Mouse (Mus musculus) MEL (cell line): ENCODE results near the gene Hacl1. TPM values are rescaled to one million over a fixed set of nuclear protein-coding genes. Genes with fewer than 3 reads are reported as not detected.
A peak's percentile ranks its signal among the peaks of the same experiment; 100 is the strongest.
"Not testable (repeated sequence)": the region's sequence is repeated elsewhere in the genome, so short reads cannot be mapped to it uniquely, and the experiment has no call there.

Source experiments
- DNase-seq: peaks from one replicate; pipeline ENCODE4 v3.0.0; 2011; ENCODE audit warnings: low read depth, low spot score
- H3K27ac ChIP-seq: 2 replicates; pipeline ENCODE4 v1.5.1; 2012; ENCODE audit warnings: low read depth, mild to moderate bottlenecking, control low read depth, low read length, moderate library complexity; ENCODE audit not compliant: control insufficient read depth
- H3K27me3 ChIP-seq, 2 experiments: fragments of 150-350 bp in 1 of 2; sonication (generic) in 1 of 2; 2 replicates each; pipeline ENCODE4 v1.6.1; 2012; ENCODE audit warnings: low read length in 2 of 2, mild to moderate bottlenecking in 2 of 2, improper control_type of control experiment in 1 of 2, moderate library complexity in 1 of 2; ENCODE audit not compliant: insufficient read depth in 2 of 2, control insufficient read depth in 1 of 2
- H3K36me3 ChIP-seq, 2 experiments: 2 replicates each; pipeline ENCODE4 v1.6.1; 2012 to 2014; ENCODE audit warnings: low read length in 2 of 2, improper control_type of control experiment in 1 of 2, inconsistent platforms in 1 of 2, mild to moderate bottlenecking in 1 of 2; ENCODE audit not compliant: insufficient read depth in 2 of 2, control insufficient read depth in 1 of 2
- H3K4me1 ChIP-seq, 2 experiments: fragments of 150-350 bp in 1 of 2; sonication (generic) in 1 of 2; 2 replicates each; pipeline ENCODE4 v1.6.1; 2012; ENCODE audit warnings: low read length in 2 of 2, improper control_type of control experiment in 1 of 2, mild to moderate bottlenecking in 1 of 2; ENCODE audit not compliant: insufficient read depth in 2 of 2, control insufficient read depth in 1 of 2
- H3K4me3 ChIP-seq, 2 experiments: fragments of 150-350 bp in 1 of 2; sonication (generic) in 1 of 2; 2 replicates each; pipeline ENCODE4 v1.5.1; 2012; ENCODE audit warnings: low read depth in 2 of 2, low read length in 2 of 2, mild to moderate bottlenecking in 2 of 2, moderate library complexity in 2 of 2, control low read depth in 1 of 2, improper control_type of control experiment in 1 of 2; ENCODE audit not compliant: control insufficient read depth in 1 of 2, insufficient read depth in 1 of 2
- H3K79me2 ChIP-seq: 2 replicates; pipeline ENCODE4 v1.6.1; 2012; ENCODE audit warnings: mild to moderate bottlenecking, low read length, moderate library complexity; ENCODE audit not compliant: control insufficient read depth, poor library complexity, insufficient read depth
- H3K9ac ChIP-seq: 2 replicates; pipeline ENCODE4 v1.6.1; 2012; ENCODE audit warnings: low read depth, mild to moderate bottlenecking, control low read depth, low read length, moderate library complexity; ENCODE audit not compliant: control insufficient read depth, poor library complexity, severe bottlenecking
- H3K9me3 ChIP-seq: fragments of 150-350 bp; sonication (generic); replicated peaks from 2 replicates; pipeline ENCODE4 v1.6.1; 2012; ENCODE audit warnings: mild to moderate bottlenecking, low read length, improper control_type of control experiment, moderate library complexity; ENCODE audit not compliant: insufficient read depth
- CHD2 ChIP-seq: IDR thresholded peaks from 2 replicates; pipeline ENCODE4 v1.6.1; 2011; ENCODE audit warnings: low read length, improper control_type of control experiment
- CTCF ChIP-seq, 3 experiments: IDR thresholded peaks in 2 of 3; conservative IDR thresholded peaks in 1 of 3; 2 replicates each; pipeline ENCODE4 v1.5.1; 2011 to 2012; ENCODE audit warnings: low read length in 3 of 3, low read depth in 2 of 3, mild to moderate bottlenecking in 2 of 3, improper control_type of control experiment in 1 of 3, inconsistent platforms in 1 of 3, mixed read lengths in 1 of 3, moderate library complexity in 1 of 3; ENCODE audit not compliant: control insufficient read depth in 1 of 3, insufficient read depth in 1 of 3, poor library complexity in 1 of 3, severe bottlenecking in 1 of 3
- GABPA ChIP-seq: IDR thresholded peaks from 2 replicates; pipeline ENCODE4 v1.6.1; 2012; ENCODE audit warnings: low read depth, mild to moderate bottlenecking, inconsistent platforms, low read length, improper control_type of control experiment, moderate library complexity
- HCFC1 ChIP-seq: IDR thresholded peaks from 2 replicates; pipeline ENCODE4 v1.6.1; 2012; ENCODE audit warnings: low read depth, mild to moderate bottlenecking, inconsistent platforms, low read length, improper control_type of control experiment, moderate library complexity
- KAT2A ChIP-seq: conservative IDR thresholded peaks from 2 replicates; pipeline ENCODE4 v1.6.1; 2012; ENCODE audit warnings: low read depth, low read length, improper control_type of control experiment, inconsistent platforms
- MAFK ChIP-seq: IDR thresholded peaks from 2 replicates; pipeline ENCODE4 v1.6.1; 2011; ENCODE audit warnings: low read depth, mild to moderate bottlenecking, low read length, improper control_type of control experiment, borderline replicate concordance
- MAX ChIP-seq: IDR thresholded peaks from 2 replicates; pipeline ENCODE4 v1.6.1; 2011; ENCODE audit warnings: low read length, improper control_type of control experiment
- MEF2A ChIP-seq: IDR thresholded peaks from 2 replicates; pipeline ENCODE4 v1.6.1; 2014; ENCODE audit warnings: low read depth, mild to moderate bottlenecking, inconsistent platforms, low read length, improper control_type of control experiment; ENCODE audit not compliant: poor library complexity, insufficient replicate concordance, severe bottlenecking; ENCODE audit errors: extremely low read depth
- MYB ChIP-seq: IDR thresholded peaks from 2 replicates; pipeline ENCODE4 v1.6.1; 2011; ENCODE audit warnings: mild to moderate bottlenecking, low read depth, low read length, improper control_type of control experiment
- MYC ChIP-seq: IDR thresholded peaks from 2 replicates; pipeline ENCODE4 v1.6.1; 2011; ENCODE audit warnings: low read depth, mild to moderate bottlenecking, low read length, improper control_type of control experiment, moderate library complexity
- RAD21 ChIP-seq: IDR thresholded peaks from 2 replicates; pipeline ENCODE4 v1.6.1; 2011; ENCODE audit warnings: mild to moderate bottlenecking, low read depth, low read length, improper control_type of control experiment
- SMC3 ChIP-seq: IDR thresholded peaks from 2 replicates; pipeline ENCODE4 v1.6.1; 2011; ENCODE audit warnings: low read depth, low read length, improper control_type of control experiment
- TBP ChIP-seq: IDR thresholded peaks from 2 replicates; pipeline ENCODE4 v1.8.0; 2011; ENCODE audit warnings: low read depth, low read length, improper control_type of control experiment
- UBTF ChIP-seq: IDR thresholded peaks from 2 replicates; pipeline ENCODE4 v1.6.1; 2012; ENCODE audit warnings: low read depth, mild to moderate bottlenecking, inconsistent platforms, low read length, improper control_type of control experiment, moderate library complexity, borderline replicate concordance; ENCODE audit not compliant: insufficient read depth
- USF1 ChIP-seq: IDR thresholded peaks from 2 replicates; pipeline ENCODE4 v1.6.1; 2014; ENCODE audit warnings: low read depth, mild to moderate bottlenecking, inconsistent platforms, low read length, improper control_type of control experiment, moderate library complexity
- ZC3H11A ChIP-seq: IDR thresholded peaks from 2 replicates; pipeline ENCODE4 v1.6.1; 2012; ENCODE audit warnings: low read depth, mild to moderate bottlenecking, inconsistent platforms, low read length, improper control_type of control experiment
- ZMIZ1 ChIP-seq: IDR thresholded peaks from 2 replicates; pipeline ENCODE4 v1.6.1; 2012; ENCODE audit warnings: low read depth, mild to moderate bottlenecking, inconsistent platforms, low read length, improper control_type of control experiment, moderate library complexity
- ZNF384 ChIP-seq: IDR thresholded peaks from 2 replicates; pipeline ENCODE4 v1.6.1; 2012; ENCODE audit warnings: low read depth, mild to moderate bottlenecking, inconsistent platforms, low read length, improper control_type of control experiment
- polyA plus RNA-seq, 2 experiments: library from polyadenylated mRNA; stranded (reverse) in 1 of 2; unstranded in 1 of 2; fragments of >175 nt in 1 of 2; fragments of >200 nt in 1 of 2; gene quantifications; 2 replicates each; pipeline versions ENCODE4 v1.2.1 to v1.2.4; 2012; ENCODE audit warnings: low replicate concordance in 2 of 2, low read depth in 1 of 2; ENCODE audit not compliant: insufficient read length in 2 of 2, insufficient read depth in 1 of 2, missing spikeins in 1 of 2
- total RNA-seq: library from RNA; depleted of rRNA; stranded (reverse); fragments of 300-350 nt; gene quantifications from 2 replicates; pipeline ENCODE4 v1.2.3, GENCODE M21; 2012

The Hacl1 gene
- total and polyA plus RNA-seq, 3 experiments, result 7.7 to 13.3 TPM; not detected in 1

DNA sequence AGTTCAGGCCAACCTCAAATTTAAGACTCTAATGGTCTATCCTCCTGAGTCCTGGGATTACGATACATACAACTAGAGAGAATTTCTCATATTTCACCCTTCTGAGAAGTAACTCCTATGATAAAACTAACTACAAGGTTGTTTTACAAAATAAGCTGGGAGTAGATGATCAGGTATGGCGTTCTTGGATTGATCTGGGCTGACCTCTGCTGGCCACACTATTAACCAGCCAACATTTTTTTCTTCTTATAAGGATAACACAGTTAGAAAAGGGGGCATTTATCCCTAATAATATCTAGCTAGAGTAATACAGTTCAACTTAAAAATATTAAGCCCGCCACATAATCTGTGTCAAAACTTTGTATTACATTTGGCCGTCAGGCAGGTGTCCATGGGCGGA, 36.2 kb downstream of the Hacl1 start:
- Histone ChIP-seq H3K27ac (no peak overlapping the region), H3K9me3 (no peaks in the 10 kb centered on the region), H3K4me3 (no peak overlapping the region), H3K36me3 (peaks cover 0 to 5% of the 10 kb centered on the region in 2 experiments; a peak in 2 of 4 replicates), H3K9ac (no peak overlapping the region), H3K27me3 (no peaks in the 10 kb centered on the region), H3K79me2 (no peaks in the 10 kb centered on the region), H3K4me1 (peaks cover 4 to 8% of the 10 kb centered on the region in 2 experiments)
- peak; percentile 19 for DNase-seq
- no peak for TF ChIP-seq USF1
- no peak for TF ChIP-seq MEF2A
- TF ChIP-seq MYB, result no peak
- no peak for TF ChIP-seq UBTF
- TF ChIP-seq ZNF384, result 0 out of 2 replicates have a peak, but pooled peaks have one; percentile 39
- TF ChIP-seq RAD21, result peak; percentile 60
- TF ChIP-seq CTCF (IDR thresholded peaks at IDR 0.05 in 2 of 3, conservative IDR thresholded peaks at IDR 0.05 in 1 of 3; ENCODE audit: control insufficient read depth in 1 of 3, insufficient read depth in 1 of 3, low read depth in 2 of 3, low read length in 3 of 3, poor library complexity in 1 of 3, severe bottlenecking in 1 of 3), result peak; percentile 9 to 48 (median 33); a peak in 4 of 6 replicates
- TF ChIP-seq MAX, result no peak
- no peak for TF ChIP-seq MYC
- TF ChIP-seq HCFC1, result no peak
- TF ChIP-seq GABPA, result no peak
- no peak for TF ChIP-seq MAFK
- TF ChIP-seq TBP, result no peak
- TF ChIP-seq SMC3, result peak; percentile 41
- TF ChIP-seq ZMIZ1, result no peak
- no peak for TF ChIP-seq CHD2
- TF ChIP-seq ZC3H11A, result peak; percentile 24; the same call in 1 of the 2 replicates
- no peak for TF ChIP-seq KAT2A

DNA sequence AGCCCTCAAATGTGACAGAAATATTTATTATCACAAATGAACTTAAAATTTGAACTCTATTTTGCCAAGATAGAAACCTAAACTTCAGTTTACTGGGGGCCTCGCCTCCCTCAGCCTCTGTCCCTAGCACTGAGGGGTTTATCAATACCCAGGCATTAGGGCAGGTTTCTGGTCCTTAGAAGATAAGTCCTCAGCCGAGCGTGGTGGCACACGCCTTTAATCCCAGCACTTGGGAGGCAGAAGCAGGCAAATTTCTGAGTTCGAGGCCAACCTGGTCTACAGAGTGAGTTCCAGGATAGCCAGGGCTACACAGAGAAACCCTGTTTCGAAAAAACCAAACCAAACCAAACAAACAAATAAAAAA, 38.5 kb downstream of the Hacl1 start:
- not testable (repeated sequence) for DNase-seq, H3K79me2 ChIP-seq, H3K9me3 ChIP-seq, H3K27ac ChIP-seq, H3K36me3 ChIP-seq, H3K27me3 ChIP-seq, H3K4me1 ChIP-seq, H3K4me3 ChIP-seq, H3K9ac ChIP-seq
